Mouse (Mus musculus) MEL-GATA-1-ER (cell line): ENCODE results near the gene Dhcr7.

ENCODE experiments used
- DNase-seq: peaks from one replicate; pipeline ENCODE4 v3.0.0-alpha.2; 2012; ENCODE audit warnings: low read depth; ENCODE audit errors: extremely low read depth

The Dhcr7 gene

GRCm38 (mm10) chr7:143833581-143834190, 10.7 kb downstream of the Dhcr7 start:
- DNase-seq = no peak

GRCm38 (mm10) chr7:143834316-143834715, 11.4 kb downstream of the Dhcr7 start:
- no peak for DNase-seq

GRCm38 (mm10) chr7:143834972-143835371, 12.0 kb downstream of the Dhcr7 start:
- DNase-seq = no peak

GRCm38 (mm10) chr7:143837705-143838358, 14.9 kb downstream of the Dhcr7 start:
- DNase-seq = no peak

- no peak for DNase-seq
Observed at GRCm38 (mm10) chr7:143840121-143840520, 17.2 kb downstream of the Dhcr7 start.

- no peak for DNase-seq
Observed at GRCm38 (mm10) chr7:143841301-143841700, 18.4 kb downstream of the Dhcr7 start.

- no peak for DNase-seq
Observed at GRCm38 (mm10) chr7:143848127-143848767, 25.3 kb downstream of the Dhcr7 start.

GRCm38 (mm10) chr7:143848768-143849482, 26.0 kb downstream of the Dhcr7 start:
- no peak for DNase-seq

GRCm38 (mm10) chr7:143866538-143866937, 43.6 kb downstream of the Dhcr7 start, which contains the start of gene Gm498:
Gm498 (plus strand) TSS chr7:143866838.
- DNase-seq = no peak

GRCm38 (mm10) chr7:143868874-143869273, 45.9 kb downstream of the Dhcr7 start:
- DNase-seq = no peak

- DNase-seq = no peak
Observed at GRCm38 (mm10) chr7:143883717-143884116, 60.8 kb downstream of the Dhcr7 start.

- no peak for DNase-seq
Observed at GRCm38 (mm10) chr7:143891146-143891545, 68.2 kb downstream of the Dhcr7 start.

- no peak for DNase-seq
Observed at GRCm38 (mm10) chr7:143892361-143892760, 69.4 kb downstream of the Dhcr7 start.
